Comparison of ENCODE assay signal across 8 mouse cellular contexts in genomic region chr11:118317129-118317528, GRCm38 (mm10). TPM values are rescaled to one million over a fixed set of nuclear protein-coding genes. Genes with fewer than 3 reads are reported as not detected.
DNase-seq lines count a peak whose midpoint lies in the region; ATAC-seq lines count a peak whose summit lies in the region.

No protein-coding gene starts in this region.

- no peak for ATAC-seq in midbrain, embryonic 14.5 days (ENCODE audit: low FRiP score, low TSS enrichment)

- WGBS in midbrain, embryonic 14.5 days: 31% methylated on average over 7 of the region's 7 CpGs

- H3K4me2 ChIP-seq in midbrain, embryonic 14.5 days (ENCODE audit: low read length): no peak overlapping the region

- no peaks in the 10 kb centered on the region for H3K9me3 ChIP-seq in midbrain, embryonic 14.5 days (ENCODE audit: control insufficient read depth, low read length)

- peaks cover 34% of the 10 kb centered on the region for H3K36me3 ChIP-seq in midbrain, embryonic 14.5 days (ENCODE audit: control insufficient read depth, insufficient read depth, low read length)

- no peak overlapping the region for H3K4me3 ChIP-seq in midbrain, embryonic 14.5 days (replicated peaks; ENCODE audit: low read depth, low read length)

- peak; percentile 35 for DNase-seq in right cerebral cortex, postnatal 4 days
- DNase-seq in right cerebral cortex, postnatal 25 days: no peak
- DNase-seq in adrenal gland, adult 2 months: peak; percentile 50
- peak; percentile 91 for DNase-seq in embryo, embryonic 10.5 days (ENCODE audit: low spot score)
- DNase-seq in heart, postnatal 4 days: peak; percentile 68
- peak; percentile 43 to 76 for DNase-seq in layer of hippocampus, postnatal 14 days (ENCODE audit: low spot score in 2 of 2)
- DNase-seq in midbrain, embryonic 14.5 days: peak; percentile 88
- no peak for DNase-seq in gastrocnemius, postnatal 10 days

- H3K27ac ChIP-seq in midbrain, embryonic 14.5 days (replicated peaks; ENCODE audit: low read depth, low read length): no peak overlapping the region

- peaks cover 9% of the 10 kb centered on the region; the same call in 1 of the 2 replicates for H3K4me1 ChIP-seq in midbrain, embryonic 14.5 days (ENCODE audit: control insufficient read depth, insufficient read depth, low read length)

- no peaks in the 10 kb centered on the region for H3K27me3 ChIP-seq in midbrain, embryonic 14.5 days (ENCODE audit: control insufficient read depth, insufficient read depth, low read length)

- H3K9ac ChIP-seq in midbrain, embryonic 14.5 days (replicated peaks; ENCODE audit: low read length): no peak overlapping the region

RNA-seq across cellular contexts. Expression of gene Cep295nl, which starts 25.2 kb away (rescaled TPM):
- under 1 TPM; 0.46 to 0.93 TPM for total RNA-seq in adrenal gland, adult 2 months (2021)
- 0.12 TPM in 1 of 2 replicates, not detected in the other for polyA plus RNA-seq in adrenal gland, adult 2 months (2012; rRNA removed)
- total RNA-seq in heart, postnatal 4 days (2021): 1 to 10 TPM; 1.9 to 2.5 TPM
- 1 to 10 TPM; 1.0 to 1.6 TPM for total RNA-seq in layer of hippocampus, postnatal 14 days (2021)
- 0.21 and 0.22 TPM in 2 replicates for polyA plus RNA-seq in midbrain, embryonic 14.5 days (2014; fragmentation: Nextera tagmentation; extraction: Ambion mirVana)
- total RNA-seq in gastrocnemius, postnatal 10 days (2021): 1 to 10 TPM; 1.2 to 2.7 TPM

RNA-seq across cellular contexts. Expression of gene Usp36, which starts 27.1 kb away (rescaled TPM):
- total RNA-seq in adrenal gland, adult 2 months (2021): 10 to 100 TPM; 18.7 to 26.2 TPM
- polyA plus RNA-seq in adrenal gland, adult 2 months (2012; rRNA removed): 21.4 and 22.4 TPM in 2 replicates
- 10 to 100 TPM; 15.5 to 18.7 TPM for total RNA-seq in heart, postnatal 4 days (2021)
- total RNA-seq in layer of hippocampus, postnatal 14 days (2021): 10 to 100 TPM; 22.9 to 26.0 TPM
- polyA plus RNA-seq in midbrain, embryonic 14.5 days (2014; fragmentation: Nextera tagmentation; extraction: Ambion mirVana): 11.7 and 13.4 TPM in 2 replicates
- 10 to 100 TPM in 1 of 2 experiments, 1 to 10 TPM in 1; 9.7 to 14.1 TPM for total RNA-seq in gastrocnemius, postnatal 10 days (2021)

RNA-seq across cellular contexts. Expression of gene Timp2, which starts 38.4 kb away (rescaled TPM):
- total RNA-seq in adrenal gland, adult 2 months (2021): 100 to 1,000 TPM in 1 of 2 experiments, 10 to 100 TPM in 1; 89.7 to 198 TPM
- polyA plus RNA-seq in adrenal gland, adult 2 months (2012; rRNA removed): 79.4 and 126 TPM in 2 replicates
- 100 to 1,000 TPM; 206 to 223 TPM for total RNA-seq in heart, postnatal 4 days (2021)
- total RNA-seq in layer of hippocampus, postnatal 14 days (2021): 100 to 1,000 TPM; 266 to 270 TPM
- 71.3 and 81.8 TPM in 2 replicates for polyA plus RNA-seq in midbrain, embryonic 14.5 days (2014; fragmentation: Nextera tagmentation; extraction: Ambion mirVana)
- 100 to 1,000 TPM; 151 to 185 TPM for total RNA-seq in gastrocnemius, postnatal 10 days (2021)

Comparison
In these comparisons a context has a peak if more than half of its experiments do, and no peak if none do; other contexts are left out.
1. DNase-seq: peak in right cerebral cortex, postnatal 4 days (single experiment), adrenal gland, adult 2 months (single experiment), embryo, embryonic 10.5 days (single experiment), heart, postnatal 4 days (single experiment), layer of hippocampus, postnatal 14 days (2 of 2) and midbrain, embryonic 14.5 days (single experiment); none in right cerebral cortex, postnatal 25 days (single experiment) and gastrocnemius, postnatal 10 days (single experiment).